Mouse (Mus musculus) kidney, adult 2 months (tissue): Measurements from ENCODE around the gene Hsd17b7.

Experiments used
- CTCF ChIP-seq: fragments of 200-500 bp; conservative IDR thresholded peaks from 2 replicates; pipeline ENCODE4 v1.5.1; 2011; ENCODE audit warnings: low read depth, mild to moderate bottlenecking, control low read depth, low read length, moderate library complexity, mixed read lengths; ENCODE audit not compliant: insufficient read depth, insufficient read length
- POLR2A ChIP-seq: fragments of 200-500 bp; IDR thresholded peaks from one replicate; pipeline ENCODE4 v1.6.1; 2011; ENCODE audit warnings: low read depth, low read length, control low read depth

DNA sequence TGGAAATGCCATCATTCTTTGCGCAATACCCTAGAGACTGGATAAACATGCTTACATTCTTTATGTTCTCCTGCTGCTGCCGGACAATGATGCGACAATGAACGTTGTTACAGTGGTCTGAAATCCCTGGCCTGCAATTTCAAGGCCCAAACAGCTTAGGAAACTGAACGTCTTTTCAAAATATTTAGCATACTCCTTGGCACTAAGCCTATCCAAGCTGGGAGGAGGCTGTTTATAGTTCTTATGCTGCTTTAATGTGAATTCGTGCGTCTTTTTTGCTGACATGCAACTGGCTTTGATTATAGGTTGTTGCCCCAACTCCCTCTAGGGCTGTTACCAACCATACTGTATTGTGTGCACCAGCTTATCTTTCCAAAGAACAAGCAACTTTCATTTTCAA, 20.2 kb downstream of the Hsd17b7 start:
- no peak for TF ChIP-seq CTCF
- TF ChIP-seq POLR2A, result no peak
